Mouse (Mus musculus) ES-Bruce4 (cell line): ENCODE results near the gene Plekhg2. TPM values are rescaled to one million over a fixed set of nuclear protein-coding genes. Genes with fewer than 3 reads are reported as not detected.

Source experiments
- H3K27ac ChIP-seq: 2 replicates; pipeline ENCODE4 v1.5.1; 2012; ENCODE audit warnings: low read length, inconsistent platforms; ENCODE audit not compliant: insufficient read depth
- H3K27me3 ChIP-seq: 2 replicates; pipeline ENCODE4 v1.6.1; 2012; ENCODE audit warnings: mild to moderate bottlenecking, low read length, inconsistent platforms; ENCODE audit not compliant: control insufficient read depth, poor library complexity, insufficient read depth, severe bottlenecking
- H3K36me3 ChIP-seq: 2 replicates; pipeline ENCODE4 v1.6.1; 2012; ENCODE audit warnings: inconsistent platforms, mild to moderate bottlenecking, low read length, moderate library complexity; ENCODE audit not compliant: control insufficient read depth, poor library complexity, insufficient read depth, severe bottlenecking
- H3K4me1 ChIP-seq: one replicate; pipeline ENCODE4 v1.8.1; 2011; ENCODE audit warnings: low read length; ENCODE audit not compliant: control insufficient read depth, insufficient read depth
- H3K4me3 ChIP-seq: 2 replicates; pipeline ENCODE4 v1.5.1; 2011; ENCODE audit warnings: low read depth, mild to moderate bottlenecking, low read length
- H3K9ac ChIP-seq: 2 replicates; pipeline ENCODE4 v1.6.1; 2012; ENCODE audit warnings: low read depth, mild to moderate bottlenecking, inconsistent platforms; ENCODE audit not compliant: poor library complexity, severe bottlenecking
- H3K9me3 ChIP-seq: replicated peaks from 2 replicates; pipeline ENCODE4 v1.6.1; 2012; ENCODE audit warnings: mild to moderate bottlenecking, low read length, inconsistent platforms; ENCODE audit not compliant: control insufficient read depth, poor library complexity, insufficient read depth, severe bottlenecking
- CTCF ChIP-seq: IDR thresholded peaks from one replicate; pipeline ENCODE4 v1.8.1; 2011; ENCODE audit warnings: low read depth, low read length
- EP300 ChIP-seq: IDR thresholded peaks from 2 replicates; pipeline ENCODE4 v1.6.1; 2011; ENCODE audit warnings: low read depth, low read length; ENCODE audit not compliant: insufficient read depth
- POLR2A ChIP-seq: IDR thresholded peaks from one replicate; pipeline ENCODE4 v1.8.1; 2011; ENCODE audit warnings: low read length; ENCODE audit not compliant: insufficient read depth
- polyA plus RNA-seq: library from polyadenylated mRNA; stranded (reverse); fragments of >200 nt; gene quantifications from 2 replicates; pipeline ENCODE4 v1.2.4, GENCODE M21; 2011; ENCODE audit warnings: low read depth; ENCODE audit not compliant: missing spikeins, insufficient read depth, insufficient read length

Plekhg2 gene
- polyA plus RNA-seq, 1 experiment, result 85.5 TPM

DNA sequence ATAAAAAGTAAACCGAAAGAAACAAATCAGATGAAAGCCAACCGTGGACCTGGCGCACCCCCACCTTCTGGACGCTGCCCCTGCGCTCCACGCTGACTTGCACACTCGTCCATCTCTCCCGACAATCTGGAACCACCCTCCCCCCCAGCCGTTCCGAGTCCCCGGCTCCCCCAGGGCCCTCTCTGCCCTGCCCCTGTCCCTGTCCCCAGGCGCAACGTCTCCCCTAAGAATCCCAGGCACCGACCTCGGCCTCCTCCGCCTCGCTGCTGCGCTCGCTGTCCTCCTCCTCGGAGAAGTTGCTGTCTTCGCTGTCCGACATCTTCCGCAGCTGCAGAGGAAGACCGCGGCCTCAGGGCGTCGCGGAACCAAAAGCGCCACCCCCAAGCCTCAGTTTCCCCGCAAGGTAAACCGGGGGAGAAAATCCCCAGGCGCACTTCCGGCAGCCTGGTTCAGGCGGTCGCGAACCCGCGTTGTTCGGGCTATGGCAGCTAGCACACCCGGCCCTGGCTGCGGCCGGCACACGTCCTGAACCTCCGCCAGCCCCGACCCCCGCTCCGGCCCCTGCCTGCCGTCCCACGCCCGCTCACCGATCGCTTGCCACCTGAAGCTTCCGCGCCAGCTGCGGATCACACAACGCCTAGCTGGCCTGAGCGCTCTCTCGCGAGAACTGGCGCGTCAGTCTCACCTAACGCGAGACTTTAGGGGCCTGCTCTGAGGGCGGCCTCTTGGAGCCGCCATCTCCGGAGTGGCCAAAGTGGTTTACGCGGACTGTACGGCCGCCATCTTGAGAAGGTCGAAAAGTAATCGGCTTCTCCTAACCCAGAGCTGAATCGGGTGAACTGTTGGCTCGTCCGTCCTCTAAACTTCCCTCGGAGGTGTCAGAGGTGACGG, 34.0 kb downstream of the Plekhg2 start, which contains the start of gene Supt5:
Gene Supt5, minus strand, starts transcription at position 639 of the 891 bp plus-strand sequence.
- peaks cover 3% of the 10 kb centered on the region for H3K4me1 ChIP-seq
- no peaks in the 10 kb centered on the region for H3K27me3 ChIP-seq
- H3K9ac ChIP-seq, result peak within 1 kb of the TSS; percentile 73
- H3K36me3 ChIP-seq, result 0 out of 2 replicates have a peak, but pooled peaks cover 2% of the 10 kb centered on the region
- H3K9me3 ChIP-seq, result no peaks in the 10 kb centered on the region
- peak within 1 kb of the TSS; percentile 92 for H3K4me3 ChIP-seq
- TF ChIP-seq CTCF, result no peak
- TF ChIP-seq EP300, result no peak
- no peak for TF ChIP-seq POLR2A
- peak within 1 kb of the TSS; percentile 93 for H3K27ac ChIP-seq

DNA sequence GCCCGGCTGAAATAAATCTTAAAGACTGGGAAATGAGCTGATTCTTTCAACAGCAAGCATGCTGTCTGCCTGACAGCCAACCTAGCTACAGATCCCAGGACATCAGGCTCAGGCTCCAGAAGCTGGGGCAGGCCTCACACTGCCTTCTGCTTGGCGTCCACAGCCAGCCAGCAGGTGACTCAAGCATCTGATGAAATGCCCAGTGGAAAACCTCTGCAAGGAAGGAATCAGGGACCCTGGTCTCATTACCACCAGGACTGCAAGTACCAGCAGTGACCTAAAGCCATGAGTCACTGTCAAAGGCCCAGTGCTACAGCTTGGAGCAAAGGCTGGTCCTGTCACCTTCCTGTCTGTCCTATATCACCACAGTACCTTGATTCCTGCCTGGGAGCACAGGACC, 36.9 kb downstream of the Plekhg2 start:
- Histone ChIP-seq H3K36me3 (peaks cover 14% of the 10 kb centered on the region), H3K4me3 (no peak overlapping the region), H3K27me3 (no peaks in the 10 kb centered on the region), H3K9me3 (no peaks in the 10 kb centered on the region), H3K4me1 (no peaks in the 10 kb centered on the region), H3K9ac (no peak overlapping the region), H3K27ac (no peak overlapping the region)
- TF ChIP-seq CTCF, result no peak
- no peak for TF ChIP-seq POLR2A
- TF ChIP-seq EP300, result no peak

DNA sequence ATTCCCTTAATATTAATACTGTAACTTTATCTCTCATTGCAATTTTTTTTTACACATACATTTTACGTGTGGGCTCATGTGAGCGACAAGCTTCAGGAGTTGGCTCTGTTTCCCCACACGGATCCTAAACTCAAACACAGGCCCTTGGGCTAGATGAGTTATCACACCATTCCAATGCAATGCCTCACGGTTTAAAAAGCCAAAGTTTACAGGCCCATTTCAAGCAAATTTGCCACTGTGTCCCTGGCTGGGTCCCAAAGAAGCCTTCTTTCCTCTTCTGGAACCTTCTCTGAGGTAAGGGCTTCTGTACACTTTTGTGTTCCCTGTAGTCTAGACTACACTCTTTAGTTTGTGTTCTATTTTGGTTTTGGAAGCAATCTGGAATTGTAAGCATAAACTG, 37.9 kb downstream of the Plekhg2 start:
- Histone ChIP-seq H3K27me3 (no peaks in the 10 kb centered on the region), H3K4me1 (no peaks in the 10 kb centered on the region), H3K9me3 (no peaks in the 10 kb centered on the region), H3K27ac (no peak overlapping the region), H3K4me3 (no peak overlapping the region), H3K9ac (no peak overlapping the region), H3K36me3 (peaks cover 22% of the 10 kb centered on the region)
- TF ChIP-seq POLR2A (no peak), CTCF (no peak)

DNA sequence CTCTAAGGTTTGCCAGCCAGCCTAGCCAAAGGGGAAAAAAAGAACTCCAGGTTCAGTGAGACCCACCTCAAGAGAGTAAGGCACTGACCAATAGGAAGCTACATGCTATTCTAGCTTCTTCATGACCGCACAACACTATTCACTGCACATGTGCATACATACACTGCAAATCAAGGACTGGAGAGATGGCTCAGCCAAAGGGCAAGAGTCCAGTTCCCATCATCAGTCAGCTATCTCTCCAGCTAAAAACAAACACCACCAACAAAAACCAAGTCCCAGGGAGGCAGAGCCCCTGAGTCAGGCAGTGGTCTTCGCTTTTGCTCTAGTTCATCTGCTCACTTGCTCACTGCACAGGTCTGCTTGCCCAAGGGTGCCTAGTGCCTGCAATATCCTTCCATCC, 44.1 kb downstream of the Plekhg2 start:
- Histone ChIP-seq H3K4me1 (no peaks in the 10 kb centered on the region), H3K27me3 (no peaks in the 10 kb centered on the region), H3K36me3 (peaks cover 74% of the 10 kb centered on the region), H3K27ac (no peak overlapping the region), H3K9ac (no peak overlapping the region), H3K9me3 (no peaks in the 10 kb centered on the region), H3K4me3 (no peak overlapping the region)
- TF ChIP-seq EP300 (no peak), CTCF (no peak), POLR2A (no peak)

DNA sequence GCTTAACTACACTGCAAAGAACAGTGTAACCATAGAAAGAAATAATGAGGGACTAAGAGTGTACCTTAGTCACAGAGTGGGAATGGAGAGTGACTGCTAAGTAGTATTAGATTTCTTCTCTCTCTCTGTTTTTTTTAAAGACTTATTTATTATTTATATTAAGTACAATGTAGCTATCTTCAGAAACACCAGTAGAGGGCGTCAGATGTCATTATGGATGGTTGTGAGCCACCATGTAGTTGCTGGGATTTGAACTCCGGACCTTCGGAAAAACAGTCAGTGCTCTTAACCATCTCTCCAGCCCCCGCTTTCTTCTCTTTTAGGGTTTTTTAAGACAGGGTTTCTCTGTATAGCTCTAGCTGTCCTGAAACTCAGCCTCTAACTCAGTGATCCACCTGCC, 45.9 kb downstream of the Plekhg2 start:
- H3K36me3 ChIP-seq, result peaks cover 88% of the 10 kb centered on the region
- no peak overlapping the region for H3K9ac ChIP-seq
- H3K4me3 ChIP-seq, result no peak overlapping the region
- no peak for TF ChIP-seq CTCF
- TF ChIP-seq POLR2A, result no peak
- no peak for TF ChIP-seq EP300
- H3K27ac ChIP-seq, result no peak overlapping the region
- no peaks in the 10 kb centered on the region for H3K4me1 ChIP-seq
- H3K27me3 ChIP-seq, result no peaks in the 10 kb centered on the region
- H3K9me3 ChIP-seq, result no peaks in the 10 kb centered on the region

DNA sequence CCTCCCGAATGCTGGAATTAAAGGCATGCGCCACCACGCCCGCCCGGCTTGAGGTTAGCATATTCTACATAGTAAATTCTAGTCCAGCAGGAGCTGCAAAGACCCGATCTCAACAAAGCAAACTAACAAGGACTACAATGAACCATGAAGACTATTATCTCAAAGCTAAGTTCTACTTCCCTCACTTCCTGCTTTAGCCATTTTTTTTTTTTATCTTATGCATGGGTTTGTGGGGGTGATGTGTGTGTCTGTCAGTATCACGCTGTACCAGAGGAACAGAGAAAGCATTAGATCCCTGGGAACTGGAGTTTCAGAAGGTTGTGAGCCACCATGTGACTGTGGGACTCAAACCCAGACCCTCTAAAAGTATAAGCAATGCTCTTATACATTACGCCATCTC, 47.1 kb downstream of the Plekhg2 start:
- H3K9ac ChIP-seq, result no peak overlapping the region
- no peaks in the 10 kb centered on the region for H3K27me3 ChIP-seq
- H3K4me3 ChIP-seq, result no peak overlapping the region
- H3K4me1 ChIP-seq, result no peaks in the 10 kb centered on the region
- TF ChIP-seq EP300, result no peak
- no peak for TF ChIP-seq POLR2A
- no peak for TF ChIP-seq CTCF
- H3K36me3 ChIP-seq, result peaks cover 80% of the 10 kb centered on the region
- no peaks in the 10 kb centered on the region for H3K9me3 ChIP-seq
- H3K27ac ChIP-seq, result no peak overlapping the region
